Mouse (Mus musculus) liver, embryonic 12.5 days (tissue): ENCODE measurements at regions not wholly inside any gene's neighbourhood (a gene's known extent, or its start where the extent isn't known, plus 50 kb on each side); places are given as distances from the start of the nearest gene placed in this dataset.

Source experiments
- ATAC-seq: fragments of 200-750 bp; cut with Nextera tagmentation; 2 replicates; pipeline ENCODE4 v1.8.0; 2017; ENCODE audit warnings: moderate number of reproducible peaks, mild to moderate bottlenecking, moderate library complexity
- H3K27ac ChIP-seq: fragments of 300-500 bp; sonication (generic); 2 replicates; pipeline ENCODE4 v1.5.1; 2016; ENCODE audit warnings: mild to moderate bottlenecking
- H3K27me3 ChIP-seq: fragments of 300-500 bp; sonication (generic); replicated peaks from 2 replicates; pipeline ENCODE4 v1.6.1; 2016; ENCODE audit warnings: mild to moderate bottlenecking, moderate library complexity
- H3K36me3 ChIP-seq: fragments of 300-500 bp; sonication (generic); 2 replicates; pipeline ENCODE4 v1.6.1; 2016; ENCODE audit warnings: mild to moderate bottlenecking, moderate library complexity
- H3K4me1 ChIP-seq: fragments of 300-500 bp; sonication (generic); 2 replicates; pipeline ENCODE4 v1.6.1; 2016
- H3K4me2 ChIP-seq: fragments of 300-500 bp; sonication (generic); 2 replicates; pipeline ENCODE4 v1.6.1; 2016; ENCODE audit warnings: mild to moderate bottlenecking, moderate library complexity
- H3K4me3 ChIP-seq: fragments of 300-500 bp; sonication (generic); 2 replicates; pipeline ENCODE4 v1.5.1; 2016; ENCODE audit warnings: mild to moderate bottlenecking, moderate library complexity
- H3K9ac ChIP-seq: fragments of 300-500 bp; sonication (generic); 2 replicates; pipeline ENCODE4 v1.6.1; 2016; ENCODE audit warnings: mild to moderate bottlenecking, moderate library complexity
- H3K9me3 ChIP-seq: fragments of 300-500 bp; sonication (generic); replicated peaks from 2 replicates; pipeline ENCODE4 v1.6.1; 2016; ENCODE audit warnings: mild to moderate bottlenecking, moderate library complexity
- WGBS: fragments of 180-500 bp; shearing (Covaris S2); methylation state at CpG from one replicate; pipeline ENCODE4 v1.1.7; 2016; ENCODE audit not compliant: insufficient replicate concordance; 5-methylcytosine and 5-hydroxymethylcytosine counted together

- Histone ChIP-seq H3K4me2 (no peak overlapping the region), H3K27ac (no peak overlapping the region), H3K27me3 (no peaks in the 10 kb centered on the region), H3K9me3 (0 out of 2 replicates have a peak, but pooled peaks cover 3% of the 10 kb centered on the region), H3K4me3 (no peak overlapping the region), H3K36me3 (no peaks in the 10 kb centered on the region), H3K4me1 (peaks cover 22% of the 10 kb centered on the region), H3K9ac (no peak overlapping the region)
- WGBS = 55% methylated on average over 7 of the region's 7 CpGs
- ATAC-seq = no peak
These were observed 88.5 kb downstream of the Tmem17 start for GRCm38 (mm10) chr11:22600370-22600769.

- H3K4me2 ChIP-seq = no peak overlapping the region
- H3K9ac ChIP-seq = no peak overlapping the region
- WGBS = 37% methylated on average over 3 of the region's 3 CpGs
- H3K4me1 ChIP-seq = peaks cover 30% of the 10 kb centered on the region
- no peaks in the 10 kb centered on the region for H3K9me3 ChIP-seq
- 0 out of 2 replicates have a peak, but pooled peaks have one; percentile 9 for ATAC-seq
- no peaks in the 10 kb centered on the region for H3K27me3 ChIP-seq
- no peak overlapping the region for H3K27ac ChIP-seq
- H3K4me3 ChIP-seq = no peak overlapping the region
- no peaks in the 10 kb centered on the region for H3K36me3 ChIP-seq
These were observed 90.1 kb downstream of the Tmem17 start for GRCm38 (mm10) chr11:22601977-22602376.

- H3K9ac ChIP-seq = no peak overlapping the region
- ATAC-seq = peak; percentile 81
- peaks cover 30% of the 10 kb centered on the region for H3K4me1 ChIP-seq
- H3K4me2 ChIP-seq = no peak overlapping the region
- no peak overlapping the region for H3K4me3 ChIP-seq
- H3K27ac ChIP-seq = no peak overlapping the region
- no peaks in the 10 kb centered on the region for H3K36me3 ChIP-seq
- H3K9me3 ChIP-seq = no peaks in the 10 kb centered on the region
- no peaks in the 10 kb centered on the region for H3K27me3 ChIP-seq
- WGBS = 42% methylated on average over 3 of the region's 3 CpGs
These were observed 90.7 kb downstream of the Tmem17 start for GRCm38 (mm10) chr11:22602610-22603009.

GRCm38 (mm10) chr11:22603397-22603796 lies 91.5 kb downstream of the Tmem17 start:
- Histone ChIP-seq H3K4me2 (no peak overlapping the region), H3K9ac (no peak overlapping the region), H3K36me3 (no peaks in the 10 kb centered on the region), H3K4me3 (no peak overlapping the region), H3K4me1 (peaks cover 30% of the 10 kb centered on the region), H3K9me3 (no peaks in the 10 kb centered on the region), H3K27me3 (no peaks in the 10 kb centered on the region), H3K27ac (no peak overlapping the region)
- WGBS = 72% methylated on average over 1 of the region's 1 CpGs
- no peak for ATAC-seq

- ATAC-seq = peak; percentile 35; the same call in 1 of the 2 replicates
These were observed 94.5 kb downstream of the Tmem17 start for GRCm38 (mm10) chr11:22606380-22606779.

GRCm38 (mm10) chr11:22607645-22608044 lies 95.8 kb downstream of the Tmem17 start:
- H3K36me3 ChIP-seq = no peaks in the 10 kb centered on the region
- WGBS = 76% methylated on average over 5 of the region's 5 CpGs
- H3K4me3 ChIP-seq = no peak overlapping the region
- H3K9me3 ChIP-seq = no peaks in the 10 kb centered on the region
- peaks cover 19% of the 10 kb centered on the region for H3K4me1 ChIP-seq
- ATAC-seq = no peak
- peaks cover 16% of the 10 kb centered on the region for H3K27me3 ChIP-seq
- no peak overlapping the region for H3K9ac ChIP-seq
- no peak overlapping the region for H3K27ac ChIP-seq
- no peak overlapping the region for H3K4me2 ChIP-seq

More at GRCm38 (mm10) chr11:22606380-22606779, 94.5 kb downstream of the Tmem17 start:
- Histone ChIP-seq H3K9me3 (no peaks in the 10 kb centered on the region), H3K9ac (no peak overlapping the region), H3K4me2 (no peak overlapping the region), H3K27me3 (peaks cover 13% of the 10 kb centered on the region), H3K4me3 (no peak overlapping the region), H3K4me1 (peaks cover 28% of the 10 kb centered on the region), H3K27ac (no peak overlapping the region), H3K36me3 (no peaks in the 10 kb centered on the region)
- WGBS = 36% methylated on average over 4 of the region's 4 CpGs

GRCm38 (mm10) chr11:22608945-22609344 lies 97.1 kb downstream of the Tmem17 start:
- Histone ChIP-seq H3K27me3 (peaks cover 16% of the 10 kb centered on the region), H3K9ac (no peak overlapping the region), H3K4me2 (no peak overlapping the region), H3K4me1 (peaks cover 11% of the 10 kb centered on the region; the same call in 1 of the 2 replicates), H3K9me3 (no peaks in the 10 kb centered on the region), H3K36me3 (no peaks in the 10 kb centered on the region), H3K4me3 (no peak overlapping the region), H3K27ac (no peak overlapping the region)
- no peak for ATAC-seq

- Histone ChIP-seq H3K27me3 (peaks cover 16% of the 10 kb centered on the region), H3K9me3 (no peaks in the 10 kb centered on the region), H3K36me3 (no peaks in the 10 kb centered on the region), H3K9ac (no peak overlapping the region), H3K4me2 (no peak overlapping the region), H3K4me3 (no peak overlapping the region), H3K27ac (no peak overlapping the region), H3K4me1 (peaks cover 11% of the 10 kb centered on the region; the same call in 1 of the 2 replicates)
- ATAC-seq = no peak
- 6% methylated on average over 12 of the region's 12 CpGs for WGBS
These were observed 98.7 kb downstream of the Tmem17 start for GRCm38 (mm10) chr11:22610433-22611101.

GRCm38 (mm10) chr11:22611102-22611869 lies 99.4 kb downstream of the Tmem17 start:
- Histone ChIP-seq H3K4me3 (no peak overlapping the region), H3K9ac (no peak overlapping the region), H3K4me2 (no peak overlapping the region), H3K27me3 (peaks cover 16% of the 10 kb centered on the region), H3K36me3 (no peaks in the 10 kb centered on the region), H3K27ac (no peak overlapping the region), H3K4me1 (peaks cover 6% of the 10 kb centered on the region; the same call in 1 of the 2 replicates), H3K9me3 (no peaks in the 10 kb centered on the region)
- no peak for ATAC-seq
- 39% methylated on average over 6 of the region's 6 CpGs for WGBS

GRCm38 (mm10) chr11:22613500-22613899 lies 101.6 kb downstream of the Tmem17 start:
- ATAC-seq = no peak
- Histone ChIP-seq H3K9ac (no peak overlapping the region), H3K36me3 (no peaks in the 10 kb centered on the region), H3K27me3 (peaks cover 16% of the 10 kb centered on the region), H3K4me3 (no peak overlapping the region), H3K4me2 (no peak overlapping the region), H3K4me1 (peaks cover 9% of the 10 kb centered on the region; the same call in 1 of the 2 replicates), H3K27ac (no peak overlapping the region), H3K9me3 (no peaks in the 10 kb centered on the region)
- 29% methylated on average over 2 of the region's 2 CpGs for WGBS

GRCm38 (mm10) chr11:22617204-22617874 lies 105.5 kb downstream of the Tmem17 start:
- Histone ChIP-seq H3K27me3 (no peaks in the 10 kb centered on the region), H3K27ac (no peak overlapping the region), H3K36me3 (no peaks in the 10 kb centered on the region), H3K4me1 (peaks cover 5% of the 10 kb centered on the region; the same call in 1 of the 2 replicates), H3K9me3 (no peaks in the 10 kb centered on the region), H3K9ac (no peak overlapping the region), H3K4me3 (peak overlapping the region; percentile 24), H3K4me2 (peak overlapping the region; percentile 61)
- peak; percentile 75 for ATAC-seq
- WGBS = 9% methylated on average over 21 of the region's 21 CpGs
